Mouse (Mus musculus): ENCODE measurements around the gene Rpl31. TPM values are rescaled to one million over a fixed set of nuclear protein-coding genes. Genes with fewer than 3 reads are reported as not detected.
A peak's percentile ranks its signal among the peaks of the same experiment; 100 is the strongest.

The Rpl31 gene
- polyA plus RNA-seq, 1 experiment from 2014 or later, result 329 TPM

- H3K4me1 ChIP-seq, result 0 out of 2 replicates have a peak, but pooled peaks cover 3% of the 10 kb centered on the region
- peaks cover 3% of the 10 kb centered on the region; the same call in 1 of the 2 replicates for H3K27me3 ChIP-seq (replicated peaks)
- no peak overlapping the region for H3K9ac ChIP-seq (replicated peaks)
- WGBS, result 59% methylated on average over 5 of the region's 5 CpGs
- H3K36me3 ChIP-seq, result no peaks in the 10 kb centered on the region
- no peaks in the 10 kb centered on the region for H3K9me3 ChIP-seq (replicated peaks)
- no peak overlapping the region for H3K27ac ChIP-seq (replicated peaks)
- H3K4me3 ChIP-seq (replicated peaks), result no peak overlapping the region
- H3K4me2 ChIP-seq, result no peak overlapping the region
- no peak for ATAC-seq (ENCODE audit: low FRiP score)
Observed at GRCm38 (mm10) chr1:39339455-39339854, 28.2 kb upstream of the Rpl31 start.

- no peak for ATAC-seq (ENCODE audit: low FRiP score)
- Histone ChIP-seq H3K9me3 (replicated peaks) (no peaks in the 10 kb centered on the region), H3K36me3 (no peaks in the 10 kb centered on the region), H3K4me2 (no peak overlapping the region), H3K27ac (replicated peaks) (no peak overlapping the region), H3K4me1 (0 out of 2 replicates have a peak, but pooled peaks cover 3% of the 10 kb centered on the region), H3K9ac (replicated peaks) (no peak overlapping the region), H3K4me3 (replicated peaks) (no peak overlapping the region), H3K27me3 (replicated peaks) (peaks cover 3% of the 10 kb centered on the region; the same call in 1 of the 2 replicates)
- 89% methylated on average over 6 of the region's 6 CpGs for WGBS
Observed at GRCm38 (mm10) chr1:39340156-39340555, 27.5 kb upstream of the Rpl31 start.

- Histone ChIP-seq H3K9me3 (replicated peaks) (no peaks in the 10 kb centered on the region), H3K4me1 (0 out of 2 replicates have a peak, but pooled peaks cover 3% of the 10 kb centered on the region), H3K27ac (replicated peaks) (no peak overlapping the region), H3K4me2 (no peak overlapping the region), H3K36me3 (no peaks in the 10 kb centered on the region), H3K27me3 (replicated peaks) (peaks cover 3% of the 10 kb centered on the region; the same call in 1 of the 2 replicates), H3K4me3 (replicated peaks) (no peak overlapping the region), H3K9ac (replicated peaks) (no peak overlapping the region)
- 21% methylated on average over 8 of the region's 8 CpGs for WGBS
- ATAC-seq (ENCODE audit: low FRiP score), result peak; percentile 58; the same call in 1 of the 2 replicates
Observed at GRCm38 (mm10) chr1:39340647-39341046, 27.0 kb upstream of the Rpl31 start.

- 0 out of 2 replicates have a peak, but pooled peaks cover 3% of the 10 kb centered on the region for H3K4me1 ChIP-seq
- no peak overlapping the region for H3K9ac ChIP-seq (replicated peaks)
- H3K36me3 ChIP-seq, result no peaks in the 10 kb centered on the region
- H3K4me3 ChIP-seq (replicated peaks), result no peak overlapping the region
- no peaks in the 10 kb centered on the region for H3K9me3 ChIP-seq (replicated peaks)
- no peak overlapping the region for H3K4me2 ChIP-seq
- no peak for ATAC-seq (ENCODE audit: low FRiP score)
- H3K27ac ChIP-seq (replicated peaks), result no peak overlapping the region
- 0 out of 2 replicates have a peak, but pooled peaks cover 3% of the 10 kb centered on the region for H3K27me3 ChIP-seq (replicated peaks)
- 87% methylated on average over 4 of the region's 4 CpGs for WGBS
Observed at GRCm38 (mm10) chr1:39341807-39342206, 25.8 kb upstream of the Rpl31 start.

GRCm38 (mm10) chr1:39343242-39343641, 24.4 kb upstream of the Rpl31 start:
- no peak for ATAC-seq (ENCODE audit: low FRiP score)
- 80% methylated on average over 5 of the region's 5 CpGs for WGBS
- no peak overlapping the region for H3K9ac ChIP-seq (replicated peaks)
- H3K27me3 ChIP-seq (replicated peaks), result 0 out of 2 replicates have a peak, but pooled peaks cover 3% of the 10 kb centered on the region
- H3K36me3 ChIP-seq, result no peaks in the 10 kb centered on the region
- no peak overlapping the region for H3K4me2 ChIP-seq
- no peak overlapping the region for H3K4me3 ChIP-seq (replicated peaks)
- 0 out of 2 replicates have a peak, but pooled peaks cover 3% of the 10 kb centered on the region for H3K4me1 ChIP-seq
- no peak overlapping the region for H3K27ac ChIP-seq (replicated peaks)
- H3K9me3 ChIP-seq (replicated peaks), result no peaks in the 10 kb centered on the region

- H3K27ac ChIP-seq (replicated peaks), result no peak overlapping the region
- ATAC-seq (ENCODE audit: low FRiP score), result no peak
- no peak overlapping the region for H3K4me2 ChIP-seq
- WGBS, result 69% methylated on average over 21 of the region's 21 CpGs
- 0 out of 2 replicates have a peak, but pooled peaks cover 3% of the 10 kb centered on the region for H3K4me1 ChIP-seq
- 0 out of 2 replicates have a peak, but pooled peaks cover 3% of the 10 kb centered on the region for H3K27me3 ChIP-seq (replicated peaks)
- no peaks in the 10 kb centered on the region for H3K36me3 ChIP-seq
- no peaks in the 10 kb centered on the region for H3K9me3 ChIP-seq (replicated peaks)
- H3K9ac ChIP-seq (replicated peaks), result no peak overlapping the region
- no peak overlapping the region for H3K4me3 ChIP-seq (replicated peaks)
Observed at GRCm38 (mm10) chr1:39344981-39345600, 22.6 kb upstream of the Rpl31 start.

- 74% methylated on average over 1 of the region's 1 CpGs for WGBS
- H3K4me1 ChIP-seq, result no peaks in the 10 kb centered on the region
- H3K9me3 ChIP-seq (replicated peaks), result no peaks in the 10 kb centered on the region
- no peak overlapping the region for H3K4me3 ChIP-seq (replicated peaks)
- no peak for ATAC-seq (ENCODE audit: low FRiP score)
- no peak overlapping the region for H3K4me2 ChIP-seq
- H3K27me3 ChIP-seq (replicated peaks), result no peaks in the 10 kb centered on the region
- H3K27ac ChIP-seq (replicated peaks), result no peak overlapping the region
- H3K9ac ChIP-seq (replicated peaks), result no peak overlapping the region
- 0 out of 2 replicates have a peak, but pooled peaks cover 2% of the 10 kb centered on the region for H3K36me3 ChIP-seq
Observed at GRCm38 (mm10) chr1:39349001-39349400, 18.6 kb upstream of the Rpl31 start.

GRCm38 (mm10) chr1:39349427-39349826, 18.2 kb upstream of the Rpl31 start:
- Histone ChIP-seq H3K4me2 (no peak overlapping the region), H3K36me3 (0 out of 2 replicates have a peak, but pooled peaks cover 2% of the 10 kb centered on the region), H3K27ac (replicated peaks) (no peak overlapping the region), H3K4me3 (replicated peaks) (no peak overlapping the region), H3K9me3 (replicated peaks) (no peaks in the 10 kb centered on the region), H3K4me1 (no peaks in the 10 kb centered on the region), H3K27me3 (replicated peaks) (no peaks in the 10 kb centered on the region), H3K9ac (replicated peaks) (no peak overlapping the region)
- WGBS, result 79% methylated on average over 7 of the region's 7 CpGs
- ATAC-seq (ENCODE audit: low FRiP score), result no peak

GRCm38 (mm10) chr1:39361754-39362514, 5.7 kb upstream of the Rpl31 start:
- Histone ChIP-seq H3K27me3 (replicated peaks) (no peaks in the 10 kb centered on the region), H3K36me3 (no peaks in the 10 kb centered on the region), H3K9me3 (replicated peaks) (no peaks in the 10 kb centered on the region), H3K9ac (replicated peaks) (no peak overlapping the region), H3K4me1 (peaks cover 4% of the 10 kb centered on the region), H3K27ac (replicated peaks) (no peak overlapping the region), H3K4me3 (replicated peaks) (peak overlapping the region; percentile 17; the same call in 1 of the 2 replicates), H3K4me2 (peak overlapping the region; percentile 48)
- WGBS, result 38% methylated on average over 24 of the region's 24 CpGs
- ATAC-seq (ENCODE audit: low FRiP score), result 0 out of 2 replicates have a peak, but pooled peaks have one; percentile 35

- WGBS, result 60% methylated on average over 7 of the region's 7 CpGs
- no peak for ATAC-seq (ENCODE audit: low FRiP score)
- Histone ChIP-seq H3K9me3 (replicated peaks) (no peaks in the 10 kb centered on the region), H3K9ac (replicated peaks) (no peak overlapping the region), H3K27me3 (replicated peaks) (no peaks in the 10 kb centered on the region), H3K36me3 (no peaks in the 10 kb centered on the region), H3K4me1 (peaks cover 7% of the 10 kb centered on the region), H3K27ac (replicated peaks) (no peak overlapping the region), H3K4me3 (replicated peaks) (no peak overlapping the region), H3K4me2 (no peak overlapping the region; the same call in 1 of the 2 replicates)
Observed at GRCm38 (mm10) chr1:39362515-39362893, 5.1 kb upstream of the Rpl31 start.

GRCm38 (mm10) chr1:39365562-39365961, 2.1 kb upstream of the Rpl31 start:
- ATAC-seq (ENCODE audit: low FRiP score), result no peak
- Histone ChIP-seq H3K36me3 (peaks cover 7% of the 10 kb centered on the region), H3K27ac (replicated peaks) (no peak overlapping the region), H3K9me3 (replicated peaks) (no peaks in the 10 kb centered on the region), H3K9ac (replicated peaks) (no peak overlapping the region), H3K27me3 (replicated peaks) (no peaks in the 10 kb centered on the region), H3K4me3 (replicated peaks) (no peak overlapping the region), H3K4me1 (peaks cover 18% of the 10 kb centered on the region), H3K4me2 (no peak overlapping the region)
- WGBS, result 85% methylated on average over 1 of the region's 1 CpGs

Data from neural tube, embryonic 15.5 days (tissue).